Mouse (Mus musculus) spleen, adult 2 months (tissue): ENCODE data around the gene Flnc.

ENCODE experiments used
- CTCF ChIP-seq: fragments of 200-500 bp; IDR thresholded peaks from 2 replicates; pipeline ENCODE4 v1.5.1; 2011; ENCODE audit warnings: mild to moderate bottlenecking, inconsistent platforms; ENCODE audit not compliant: insufficient read depth, insufficient read length, insufficient replicate concordance; ENCODE audit errors: extremely low read depth
- POLR2A ChIP-seq: fragments of 200-500 bp; IDR thresholded peaks from 2 replicates; pipeline ENCODE4 v1.6.1; 2011; ENCODE audit warnings: low read depth, low read length, inconsistent platforms

DNA sequence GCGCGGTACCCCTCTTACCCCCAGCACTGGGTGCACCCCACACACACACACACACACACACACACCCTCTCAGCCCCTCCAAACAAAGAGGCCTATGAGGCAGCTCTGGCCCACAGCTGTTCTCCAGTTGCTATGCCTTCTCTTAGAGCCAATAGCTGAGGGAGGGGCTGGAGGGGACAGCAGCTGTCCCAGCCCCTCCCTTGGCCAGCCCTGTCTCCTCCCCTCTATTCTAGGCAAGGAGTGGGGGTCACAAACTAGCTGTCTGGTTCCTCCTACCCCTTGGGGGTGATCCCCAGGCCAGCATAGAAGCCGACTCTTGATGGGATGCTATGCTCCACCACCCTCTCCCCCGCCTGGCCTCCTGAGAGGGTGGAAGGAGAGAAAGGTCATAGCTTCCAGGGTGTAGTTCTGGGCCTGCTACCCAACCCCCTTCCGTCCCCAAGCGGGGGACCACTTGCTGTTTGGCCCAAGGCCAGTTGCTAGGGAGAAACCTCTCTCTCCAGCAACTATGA, 2.9 kb downstream of the Flnc start:
- TF ChIP-seq CTCF (no peak), POLR2A (no peak)
